Mouse (Mus musculus) spleen, postnatal 36 days (tissue): Measurements from ENCODE around the gene Dpf2.

Experiments
- DNase-seq, 2 experiments: peaks; one replicate each; pipeline ENCODE4 v3.0.0; 2022; ENCODE audit warnings: low spot score in 2 of 2, mixed read lengths in 1 of 2

Dpf2 gene

GRCm38 (mm10) chr19:5863776-5864175, 49.0 kb downstream of the Dpf2 start:
- DNase-seq, result no peak

- no peak for DNase-seq
These were observed 50.3 kb downstream of the Dpf2 start for GRCm38 (mm10) chr19:5862335-5863085.

GRCm38 (mm10) chr19:5856604-5857003, 56.2 kb downstream of the Dpf2 start:
- no peak for DNase-seq

GRCm38 (mm10) chr19:5852035-5852722, 60.6 kb downstream of the Dpf2 start:
- DNase-seq, result no peak

- DNase-seq, result no peak
These were observed 61.3 kb downstream of the Dpf2 start for GRCm38 (mm10) chr19:5851481-5851971.

GRCm38 (mm10) chr19:5850860-5851259, 62.0 kb downstream of the Dpf2 start:
- no peak for DNase-seq

- peak; percentile 86 to 89 for DNase-seq
These were observed 62.8 kb downstream of the Dpf2 start for GRCm38 (mm10) chr19:5849843-5850527.

GRCm38 (mm10) chr19:5848826-5849672, 63.8 kb downstream of the Dpf2 start:
- DNase-seq, result peak in 1 of 2 experiments; percentile 35

GRCm38 (mm10) chr19:5848032-5848825, 64.6 kb downstream of the Dpf2 start:
- DNase-seq, result peak; percentile 67 to 79

- peak in 1 of 2 experiments; percentile 44 for DNase-seq
These were observed 65.5 kb downstream of the Dpf2 start for GRCm38 (mm10) chr19:5847306-5847796.

GRCm38 (mm10) chr19:5846557-5847305, 66.1 kb downstream of the Dpf2 start:
- peak; percentile 70 to 77 for DNase-seq
